Mouse (Mus musculus) heart, adult 2 months (tissue): ENCODE data around the gene Lamtor1.

ENCODE experiments used
- CTCF ChIP-seq: fragments of 200-600 bp; IDR thresholded peaks from 2 replicates; pipeline ENCODE4 v1.8.1; 2022; ENCODE audit warnings: antibody characterized with exemption, mild to moderate bottlenecking, moderate library complexity
- POLR2A ChIP-seq: fragments of 200-500 bp; IDR thresholded peaks from 2 replicates; pipeline ENCODE4 v1.6.1; 2011; ENCODE audit warnings: mild to moderate bottlenecking, low read depth, low read length, control low read depth; ENCODE audit not compliant: insufficient read depth

DNA sequence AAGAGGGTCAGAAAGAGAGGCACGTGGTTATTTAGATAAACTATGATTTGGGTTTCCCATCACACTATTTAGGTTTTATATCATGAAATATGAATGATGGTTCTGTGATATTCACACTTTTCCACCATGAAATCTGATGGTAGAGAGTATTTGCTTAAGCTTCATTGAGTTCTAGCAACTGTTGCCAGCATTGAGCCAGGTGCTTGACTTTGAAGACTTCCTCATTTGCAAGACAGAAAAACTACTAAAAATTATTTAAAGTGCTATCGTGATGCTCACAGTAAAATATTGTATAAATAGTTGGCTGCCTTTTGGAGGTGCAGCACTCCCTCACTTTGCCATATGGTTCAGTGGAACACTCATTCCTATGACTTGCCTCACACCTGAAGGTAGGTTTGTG is 49.6 kb downstream of the Lamtor1 start:
- TF ChIP-seq POLR2A (no peak), CTCF (no peak)
